Mouse (Mus musculus) myocyte (in vitro differentiated cells): ENCODE results near the gene Dglucy.

ENCODE experiments used
- CEBPB ChIP-seq: IDR thresholded peaks from 2 replicates; pipeline ENCODE4 v1.6.1; 2011; ENCODE audit warnings: mild to moderate bottlenecking, moderate library complexity; ENCODE audit not compliant: poor library complexity, insufficient read depth, severe bottlenecking
- E2F4 ChIP-seq: IDR thresholded peaks from one replicate; pipeline ENCODE4 v1.6.1; 2011; ENCODE audit warnings: mild to moderate bottlenecking, control low read depth, moderate library complexity; ENCODE audit not compliant: insufficient read depth
- MAX ChIP-seq: IDR thresholded peaks from one replicate; pipeline ENCODE4 v1.6.1; 2011; ENCODE audit warnings: low read depth, mild to moderate bottlenecking, control low read depth
- MYOD1 ChIP-seq, 3 experiments: IDR thresholded peaks; one replicate each; pipeline ENCODE4 v1.6.1; 2011; ENCODE audit warnings: control low read depth in 2 of 3, low read depth in 2 of 3, mild to moderate bottlenecking in 2 of 3, moderate library complexity in 1 of 3; ENCODE audit not compliant: insufficient read length in 2 of 3, control insufficient read depth in 1 of 3
- MYOG ChIP-seq, 3 experiments: IDR thresholded peaks; one replicate each; pipeline ENCODE4 v1.6.1; 2011; ENCODE audit warnings: control low read depth in 2 of 3, low read depth in 2 of 3, mild to moderate bottlenecking in 2 of 3; ENCODE audit not compliant: insufficient read length in 2 of 3, control insufficient read depth in 1 of 3, insufficient read depth in 1 of 3
- POLR2A ChIP-seq: IDR thresholded peaks from one replicate; pipeline ENCODE4 v1.6.1; 2011; ENCODE audit warnings: low read depth, mild to moderate bottlenecking, control low read depth, moderate library complexity; ENCODE audit not compliant: insufficient read length
- USF1 ChIP-seq: IDR thresholded peaks from one replicate; pipeline ENCODE4 v1.6.1; 2011; ENCODE audit warnings: low read depth, mild to moderate bottlenecking, control low read depth, moderate library complexity

DNA sequence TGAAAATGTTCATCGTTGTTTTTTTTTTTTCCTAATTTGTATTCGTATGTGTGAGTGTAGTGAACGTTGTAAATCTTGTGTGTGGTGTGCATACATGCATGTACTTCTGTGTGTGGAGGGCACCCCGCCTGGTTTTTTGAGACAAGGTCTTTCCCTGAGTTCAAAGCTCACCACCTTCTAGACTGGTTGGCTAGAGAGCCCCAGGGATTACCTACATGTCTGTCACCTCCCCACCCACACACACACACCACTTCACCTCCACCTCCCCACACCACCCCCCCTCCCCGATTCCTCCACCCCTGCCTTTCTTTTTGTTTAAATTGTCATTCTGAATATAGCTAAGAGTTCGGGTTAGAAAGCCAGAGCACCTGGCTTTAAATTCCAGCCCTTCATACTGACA, 122.0 kb downstream of the Dglucy start:
- TF ChIP-seq POLR2A (no peak), E2F4 (no peak), MYOG (IDR thresholded peaks at IDR 0.05; ENCODE audit: control insufficient read depth in 1 of 3, insufficient read depth in 1 of 3, insufficient read length in 2 of 3, low read depth in 2 of 3) (no peak), MYOD1 (IDR thresholded peaks at IDR 0.05; ENCODE audit: control insufficient read depth in 1 of 3, insufficient read length in 2 of 3, low read depth in 2 of 3) (no peak), CEBPB (no peak), MAX (no peak), USF1 (no peak)
